Mouse (Mus musculus) thymus, postnatal 14 days (tissue): ENCODE measurements around the gene Sptssb.
A peak's percentile ranks its signal among the peaks of the same experiment; 100 is the strongest.

Source experiments
- DNase-seq: peaks from one replicate; pipeline ENCODE4 v3.0.0; 2021

Sptssb gene

GRCm38 (mm10) chr3:69859858-69860588 is at the start of gene Sptssb:
Gene Sptssb (minus strand): TSS chr3:69859940.
- no peak for DNase-seq

- DNase-seq, result no peak
Measured at GRCm38 (mm10) chr3:69908074-69908473, 48.3 kb upstream of the Sptssb start.

DNA sequence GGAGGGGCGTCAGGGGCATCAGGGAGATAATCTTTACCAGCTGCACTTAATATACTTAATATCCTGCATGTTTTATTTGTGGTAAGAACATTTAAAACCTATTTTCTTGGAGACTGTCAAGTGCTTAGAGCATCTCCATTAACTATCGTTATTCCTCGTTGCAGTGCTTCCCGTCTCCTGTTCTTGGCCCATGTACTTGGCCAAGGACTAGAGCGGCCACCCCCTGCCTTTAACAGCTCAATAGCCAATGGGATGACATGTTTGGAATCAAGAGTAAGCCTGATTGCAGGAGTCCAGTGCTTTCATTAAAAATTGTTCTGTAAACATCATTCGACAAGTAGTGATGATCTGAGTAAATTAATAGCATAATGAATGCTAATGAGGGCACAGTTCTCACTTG is 47.8 kb upstream of the Sptssb start:
- no peak for DNase-seq

DNA sequence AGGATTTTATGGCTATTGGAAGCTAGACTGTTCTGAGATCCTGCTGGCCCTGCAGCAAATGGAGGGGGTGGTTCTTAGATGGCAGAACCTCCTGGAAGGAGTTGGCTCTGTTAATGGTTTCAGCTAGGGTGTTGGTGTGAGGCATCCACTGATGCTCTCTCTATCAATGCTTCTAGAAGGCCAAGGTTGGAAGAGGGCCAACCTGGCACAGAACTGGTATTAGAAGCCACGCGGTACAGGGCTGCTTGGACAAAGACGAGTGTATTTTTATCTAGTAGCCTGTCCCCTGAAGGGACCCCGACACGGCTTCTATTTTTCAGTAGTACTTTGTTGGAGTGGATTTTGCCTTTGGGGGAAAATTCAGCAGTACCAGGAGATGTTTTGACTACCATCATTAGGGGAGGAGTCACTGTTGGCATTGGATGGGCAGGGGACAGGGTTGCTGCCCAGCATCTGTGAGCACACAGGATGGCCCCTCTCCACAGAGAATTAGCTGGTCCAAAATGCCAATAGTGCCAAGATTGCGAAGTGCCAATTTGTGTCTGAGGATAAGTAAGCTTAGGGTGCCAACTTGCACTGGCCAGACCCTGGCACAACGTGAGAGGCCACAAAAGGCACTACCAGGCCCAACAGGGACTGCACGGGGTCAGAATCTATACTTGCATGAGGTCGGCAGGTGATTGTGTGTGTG is 43.2 kb upstream of the Sptssb start:
- no peak for DNase-seq

DNA sequence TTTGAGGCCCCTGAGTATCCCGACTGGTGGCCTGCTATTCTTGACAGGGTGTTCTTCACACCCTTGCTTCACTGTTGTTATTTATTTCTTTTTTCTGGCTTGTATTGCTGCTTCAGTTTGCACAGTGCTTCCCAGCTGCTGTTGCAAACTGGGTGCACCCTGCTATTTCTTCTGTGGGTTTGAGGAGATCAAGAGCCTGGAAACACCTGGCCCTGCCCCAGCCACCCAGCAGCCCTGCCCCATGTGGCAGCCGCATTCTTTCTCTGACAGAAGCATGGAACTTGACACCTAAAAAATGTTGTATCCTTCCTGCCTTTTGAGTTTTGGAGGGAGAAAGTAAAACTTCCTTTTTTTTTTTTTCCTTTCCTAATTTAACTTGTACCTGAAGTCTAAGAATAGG is 42.6 kb upstream of the Sptssb start:
- DNase-seq, result peak; percentile 70

DNA sequence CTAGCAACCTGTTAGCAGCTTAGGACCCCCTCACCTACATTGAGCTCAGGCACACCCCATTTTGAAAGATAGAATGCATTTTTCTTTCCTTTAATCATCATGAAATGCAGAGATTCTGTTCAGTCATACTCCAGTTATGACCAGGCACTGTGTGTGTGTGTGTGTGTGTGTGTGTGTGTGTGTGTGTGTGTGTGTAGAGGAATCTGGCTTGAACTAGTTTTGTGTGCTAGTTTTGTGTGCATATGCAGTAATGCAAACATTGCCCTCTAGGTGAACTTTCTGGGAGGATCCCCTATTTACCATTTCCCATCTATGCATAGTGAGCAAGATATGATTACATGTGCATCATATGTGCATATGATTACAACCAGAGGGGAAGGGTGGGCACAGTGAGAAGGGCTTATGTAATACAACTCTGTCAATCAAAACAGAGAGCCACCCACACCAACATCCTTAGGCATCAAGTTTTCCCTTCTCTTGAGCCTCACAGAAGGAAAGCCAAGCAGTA is 42.2 kb upstream of the Sptssb start:
- DNase-seq, result peak; percentile 29

GRCm38 (mm10) chr3:69900335-69900734 is 40.6 kb upstream of the Sptssb start:
- DNase-seq, result no peak

DNA sequence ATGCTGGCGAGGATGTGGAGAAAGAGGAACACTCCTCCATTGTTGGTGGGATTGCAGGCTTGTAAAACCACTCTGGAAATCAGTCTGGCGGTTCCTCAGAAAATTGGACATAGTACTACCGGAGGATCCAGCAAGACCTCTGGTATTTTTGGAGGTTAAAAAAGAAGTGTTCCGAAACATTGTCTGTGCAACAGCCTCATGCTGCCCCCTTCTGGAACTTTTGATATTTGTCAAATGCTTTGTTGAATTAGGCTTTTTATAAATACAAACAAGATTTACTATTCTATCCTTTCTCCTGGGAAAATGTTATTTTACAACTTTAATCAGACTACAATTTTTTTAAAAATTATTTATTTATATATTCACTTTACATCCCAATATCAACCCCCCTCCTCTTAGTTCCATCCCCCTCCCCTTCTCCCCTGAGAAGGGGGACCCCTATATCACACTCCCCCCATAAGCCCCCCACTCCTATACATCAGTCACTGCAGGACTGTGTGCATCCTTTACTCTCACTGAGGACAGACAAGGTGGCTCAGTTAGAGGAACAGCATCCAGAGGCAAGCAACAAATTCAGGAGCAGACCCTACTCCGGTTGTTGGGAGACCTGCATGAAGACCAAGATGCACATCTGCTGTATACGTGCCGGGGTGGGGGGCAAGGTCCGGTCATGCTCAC is 38.3 kb upstream of the Sptssb start:
- DNase-seq, result peak; percentile 14

GRCm38 (mm10) chr3:69895516-69895915 is 35.8 kb upstream of the Sptssb start:
- DNase-seq, result no peak

DNA sequence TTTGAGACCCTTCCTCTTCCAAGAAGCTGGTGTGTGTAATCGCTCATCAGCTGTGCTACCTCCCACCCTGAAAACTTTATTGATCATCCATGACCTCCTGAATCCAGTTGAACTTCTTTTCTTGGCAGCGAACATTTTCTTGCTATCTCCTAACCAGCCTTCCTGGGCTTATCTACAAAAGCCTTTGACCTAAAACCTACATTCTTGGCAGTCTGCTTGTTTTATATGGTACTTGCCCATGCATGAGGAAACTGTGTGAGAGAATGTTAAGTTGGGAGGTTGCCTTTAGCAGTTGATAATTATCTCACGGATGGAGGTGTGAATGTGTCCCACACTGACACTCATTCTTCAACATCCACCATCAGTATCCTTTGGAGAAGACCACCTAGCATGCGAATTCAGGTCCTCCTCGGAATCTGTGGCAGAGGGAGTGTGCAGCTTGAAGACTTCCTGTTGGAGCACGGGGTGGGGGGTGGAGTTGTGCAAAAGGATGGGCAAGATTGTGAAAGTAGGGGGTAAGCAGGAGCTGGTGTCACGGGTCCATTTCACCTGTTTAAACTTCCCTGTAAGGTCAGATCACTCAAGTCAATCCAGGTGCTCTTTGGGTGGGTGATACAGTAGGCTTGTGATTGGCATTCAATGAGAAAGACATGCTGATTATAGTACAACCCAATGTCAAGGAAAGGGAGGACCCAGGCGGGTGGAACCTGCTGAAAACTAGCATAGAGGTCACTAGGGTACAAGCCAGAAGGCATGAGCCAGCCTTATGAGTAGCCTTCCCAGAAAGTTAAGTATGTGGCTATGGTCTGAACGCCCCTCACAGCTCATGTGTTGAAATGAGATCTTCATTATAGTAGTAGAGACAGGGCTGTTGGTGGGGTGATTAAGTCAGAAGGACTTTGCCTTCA is 32.7 kb upstream of the Sptssb start:
- no peak for DNase-seq

DNA sequence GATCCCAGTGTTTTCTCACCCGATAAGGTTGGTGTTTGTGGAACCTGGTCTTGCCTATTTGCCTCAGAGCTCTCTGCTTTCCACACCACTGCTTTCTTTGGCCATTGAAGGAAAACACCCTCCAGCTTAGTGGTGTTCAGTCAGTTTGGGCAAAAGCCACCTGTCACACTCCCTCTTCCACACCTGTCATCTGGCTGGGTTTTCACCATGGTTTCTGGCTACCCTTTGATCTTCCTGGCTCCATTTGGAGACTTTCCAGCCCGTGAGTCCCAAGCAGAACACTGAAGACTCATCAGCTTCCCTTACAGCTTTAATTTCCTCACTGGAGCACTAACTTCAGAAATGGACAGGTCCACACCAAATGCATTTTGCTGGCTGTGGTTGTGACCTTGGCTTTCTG is 26.1 kb upstream of the Sptssb start:
- DNase-seq, result no peak

GRCm38 (mm10) chr3:69883710-69884109 is 24.0 kb upstream of the Sptssb start:
- DNase-seq, result no peak

- no peak for DNase-seq
Measured at GRCm38 (mm10) chr3:69877538-69877937, 17.8 kb upstream of the Sptssb start.

GRCm38 (mm10) chr3:69874721-69875120 is 15.0 kb upstream of the Sptssb start:
- no peak for DNase-seq

- no peak for DNase-seq
Measured at GRCm38 (mm10) chr3:69872661-69873327, 13.1 kb upstream of the Sptssb start.

DNA sequence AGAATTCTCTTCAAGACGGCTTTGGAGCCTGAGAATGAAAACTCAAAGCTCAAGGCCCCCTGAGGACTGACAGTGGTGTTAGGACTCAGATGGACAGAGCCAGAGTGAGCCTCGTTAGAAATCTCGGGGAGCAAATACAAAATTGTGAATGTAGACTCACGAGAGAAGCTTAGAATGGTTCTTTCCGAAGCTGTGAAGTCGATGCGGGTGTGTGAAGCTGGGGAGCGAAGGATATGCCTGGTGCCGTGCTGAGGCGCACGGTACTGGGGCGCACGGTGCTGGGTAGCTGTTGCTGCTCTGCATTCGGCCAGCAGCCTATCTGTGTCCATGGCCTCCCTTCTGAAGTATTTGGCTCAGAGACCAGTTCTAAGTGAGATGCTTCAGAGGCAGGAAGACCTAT is 11.4 kb upstream of the Sptssb start:
- DNase-seq, result no peak

GRCm38 (mm10) chr3:69869702-69870101 is 10.0 kb upstream of the Sptssb start:
- no peak for DNase-seq

- DNase-seq, result no peak
Measured at GRCm38 (mm10) chr3:69861789-69862395, 2.2 kb upstream of the Sptssb start.

DNA sequence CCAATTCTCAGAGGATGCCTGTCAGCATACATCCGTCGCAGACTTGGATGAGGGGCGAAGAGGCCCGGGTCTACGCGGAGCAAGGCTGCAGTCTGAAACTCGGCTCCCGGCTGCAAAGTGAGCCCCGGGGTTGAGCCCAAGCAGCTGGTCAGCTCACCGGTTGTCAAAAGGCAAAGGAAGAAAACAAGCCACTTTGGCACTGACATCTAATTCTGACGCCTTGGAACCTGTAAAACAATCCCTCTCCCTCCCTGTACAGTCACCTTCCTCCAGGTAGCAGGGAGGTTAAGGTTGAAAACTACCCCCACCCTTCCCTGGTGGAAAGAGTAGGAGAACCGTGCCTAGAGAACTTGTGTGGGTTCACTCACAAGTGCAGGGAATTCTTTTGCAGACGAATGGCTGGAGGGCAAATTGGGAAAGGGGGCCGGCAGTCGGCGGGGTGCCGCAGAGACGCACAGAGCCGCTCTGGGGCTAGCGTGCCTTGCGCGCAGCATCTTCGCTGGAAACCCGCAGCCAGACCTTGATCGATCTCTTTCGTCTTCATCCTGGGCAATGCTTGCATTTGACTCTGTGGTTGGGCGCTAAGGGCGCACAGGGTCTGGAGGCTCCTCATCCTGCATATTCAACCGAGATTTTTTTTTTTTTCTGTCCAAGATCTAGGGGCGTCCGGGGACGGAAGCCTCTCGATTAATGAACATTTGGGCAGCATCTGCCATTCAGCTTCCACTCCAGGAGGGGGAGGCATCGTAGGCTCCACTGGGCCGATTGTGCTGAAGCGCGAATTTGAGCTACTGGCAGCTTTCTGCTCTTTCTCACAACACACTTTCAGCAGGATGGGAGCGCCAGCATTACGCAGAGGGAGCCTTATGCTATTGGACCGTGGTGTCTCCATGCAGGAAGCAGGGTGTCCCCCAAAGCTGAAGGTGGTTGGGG is 1.1 kb upstream of the Sptssb start:
- no peak for DNase-seq

GRCm38 (mm10) chr3:69839485-69839884 is 20.3 kb downstream of the Sptssb start:
- DNase-seq, result no peak

GRCm38 (mm10) chr3:69829532-69829931 is 30.2 kb downstream of the Sptssb start:
- no peak for DNase-seq
